Mouse (Mus musculus): ENCODE results near the gene Bag1.
"Not testable (repeated sequence)": the region's sequence is repeated elsewhere in the genome, so short reads cannot be mapped to it uniquely, and the experiment has no call there.

Gene Bag1

GRCm38 (mm10) chr4:40936175-40936839 is 11.8 kb downstream of the Bag1 start:
- in situ Hi-C loops (cut with MboI, MseI): no loop called here

- in situ Hi-C loops (cut with MboI, MseI): not testable (repeated sequence)
These were observed 13.7 kb downstream of the Bag1 start for GRCm38 (mm10) chr4:40934369-40934768.

GRCm38 (mm10) chr4:40933694-40934093 is 14.4 kb downstream of the Bag1 start:
- in situ Hi-C loops (cut with MboI, MseI): no loop called here

GRCm38 (mm10) chr4:40929046-40929445 is 19.0 kb downstream of the Bag1 start:
- in situ Hi-C loops (cut with MboI, MseI): no loop called here

GRCm38 (mm10) chr4:40925568-40925967 is 22.5 kb downstream of the Bag1 start:
- in situ Hi-C loops (cut with MboI, MseI): no loop called here

GRCm38 (mm10) chr4:40923087-40923651 is 24.9 kb downstream of the Bag1 start:
- in situ Hi-C loops (cut with MboI, MseI): no loop called here

GRCm38 (mm10) chr4:40921288-40921687 is 26.8 kb downstream of the Bag1 start:
- in situ Hi-C loops (cut with MboI, MseI): no loop called here

- in situ Hi-C loops (cut with MboI, MseI): no loop called here
These were observed 27.5 kb downstream of the Bag1 start for GRCm38 (mm10) chr4:40920576-40920975.

- in situ Hi-C loops (cut with MboI, MseI): no loop called here
These were observed 28.3 kb downstream of the Bag1 start, which contains the start of gene Spink4 for GRCm38 (mm10) chr4:40919785-40920184. Gene Spink4, plus strand, starts transcription at chr4:40920052.

- in situ Hi-C loops (cut with MboI, MseI): no loop called here
These were observed 31.4 kb downstream of the Bag1 start for GRCm38 (mm10) chr4:40916592-40917155.

- in situ Hi-C loops (cut with MboI, MseI): no loop called here
These were observed 32.1 kb downstream of the Bag1 start for GRCm38 (mm10) chr4:40915947-40916346.

- in situ Hi-C loops (cut with MboI, MseI): no loop called here
These were observed 33.7 kb downstream of the Bag1 start for GRCm38 (mm10) chr4:40914287-40914867.

- in situ Hi-C loops (cut with MboI, MseI): loop anchor here (5.0 kb wide), 1 partner anchor 136 kb away; no protein-coding TSS in a partner anchor
These were observed 39.7 kb downstream of the Bag1 start for GRCm38 (mm10) chr4:40908261-40908969.

- in situ Hi-C loops (cut with MboI, MseI): loop anchor here (5.0 kb wide), 1 partner anchor 134 kb away; no protein-coding TSS in a partner anchor
These were observed 41.8 kb downstream of the Bag1 start for GRCm38 (mm10) chr4:40906298-40906697.

GRCm38 (mm10) chr4:40900612-40901011 is 47.5 kb downstream of the Bag1 start:
- in situ Hi-C loops (cut with MboI, MseI): no loop called here

- in situ Hi-C loops (cut with MboI, MseI): no loop called here
These were observed 48.0 kb downstream of the Bag1 start for GRCm38 (mm10) chr4:40900071-40900470.

- in situ Hi-C loops (cut with MboI, MseI): no loop called here
These were observed 48.8 kb downstream of the Bag1 start for GRCm38 (mm10) chr4:40899264-40899663.

- in situ Hi-C loops (cut with MboI, MseI): no loop called here
These were observed 49.5 kb downstream of the Bag1 start for GRCm38 (mm10) chr4:40898476-40899044.

- in situ Hi-C loops (cut with MboI, MseI): no loop called here
These were observed 52.4 kb downstream of the Bag1 start for GRCm38 (mm10) chr4:40895646-40896045.

GRCm38 (mm10) chr4:40895118-40895517 is 53.0 kb downstream of the Bag1 start:
- in situ Hi-C loops (cut with MboI, MseI): no loop called here

- in situ Hi-C loops (cut with MboI, MseI): no loop called here
These were observed 56.9 kb downstream of the Bag1 start for GRCm38 (mm10) chr4:40891206-40891605.

- in situ Hi-C loops (cut with MboI, MseI): no loop called here
These were observed 58.1 kb downstream of the Bag1 start for GRCm38 (mm10) chr4:40889983-40890382.
